Mouse (Mus musculus) myocyte (in vitro differentiated cells): ENCODE data around the gene Ptprd. TPM values are rescaled to one million over a fixed set of nuclear protein-coding genes. Genes with fewer than 3 reads are reported as not detected.

Experiments
- H3K27me3 ChIP-seq: one replicate; pipeline ENCODE4 v1.6.1; 2011; ENCODE audit not compliant: control insufficient read depth, insufficient read depth, insufficient read length
- H3K36me3 ChIP-seq: one replicate; pipeline ENCODE4 v1.6.1; 2011; ENCODE audit not compliant: control insufficient read depth, insufficient read depth
- H3K4me2 ChIP-seq: one replicate; pipeline ENCODE4 v1.6.1; 2011; ENCODE audit warnings: low read depth, control low read depth
- H3K4me3 ChIP-seq: one replicate; pipeline ENCODE4 v1.5.1; 2011; ENCODE audit warnings: mild to moderate bottlenecking, control low read depth, moderate library complexity
- H3K79me2 ChIP-seq: one replicate; pipeline ENCODE4 v1.6.1; 2011; ENCODE audit not compliant: control insufficient read depth, insufficient read depth
- H3ac ChIP-seq: one replicate; pipeline ENCODE4 v1.6.1; 2011; ENCODE audit not compliant: control insufficient read depth, insufficient read length
- CEBPB ChIP-seq: IDR thresholded peaks from 2 replicates; pipeline ENCODE4 v1.6.1; 2011; ENCODE audit warnings: mild to moderate bottlenecking, moderate library complexity; ENCODE audit not compliant: poor library complexity, insufficient read depth, severe bottlenecking
- E2F4 ChIP-seq: IDR thresholded peaks from one replicate; pipeline ENCODE4 v1.6.1; 2011; ENCODE audit warnings: mild to moderate bottlenecking, control low read depth, moderate library complexity; ENCODE audit not compliant: insufficient read depth
- MAX ChIP-seq: IDR thresholded peaks from one replicate; pipeline ENCODE4 v1.6.1; 2011; ENCODE audit warnings: low read depth, mild to moderate bottlenecking, control low read depth
- MYOD1 ChIP-seq, 3 experiments: IDR thresholded peaks; one replicate each; pipeline ENCODE4 v1.6.1; 2011; ENCODE audit warnings: control low read depth in 2 of 3, low read depth in 2 of 3, mild to moderate bottlenecking in 2 of 3, moderate library complexity in 1 of 3; ENCODE audit not compliant: insufficient read length in 2 of 3, control insufficient read depth in 1 of 3
- MYOG ChIP-seq, 3 experiments: IDR thresholded peaks; one replicate each; pipeline ENCODE4 v1.6.1; 2011; ENCODE audit warnings: control low read depth in 2 of 3, low read depth in 2 of 3, mild to moderate bottlenecking in 2 of 3; ENCODE audit not compliant: insufficient read length in 2 of 3, control insufficient read depth in 1 of 3, insufficient read depth in 1 of 3
- POLR2A ChIP-seq: IDR thresholded peaks from one replicate; pipeline ENCODE4 v1.6.1; 2011; ENCODE audit warnings: low read depth, mild to moderate bottlenecking, control low read depth, moderate library complexity; ENCODE audit not compliant: insufficient read length
- POLR2AphosphoS2 ChIP-seq: IDR thresholded peaks from one replicate; pipeline ENCODE4 v1.6.1; 2011; ENCODE audit warnings: low read depth, control low read depth; ENCODE audit not compliant: insufficient read length
- REST ChIP-seq: IDR thresholded peaks from one replicate; pipeline ENCODE4 v1.6.1; 2011; ENCODE audit warnings: mild to moderate bottlenecking, control low read depth, moderate library complexity; ENCODE audit not compliant: insufficient read depth, insufficient read length
- SRF ChIP-seq: IDR thresholded peaks from one replicate; pipeline ENCODE4 v1.6.1; 2011; ENCODE audit warnings: low read depth; ENCODE audit not compliant: control insufficient read depth, insufficient read length
- TCF12 ChIP-seq: IDR thresholded peaks from one replicate; pipeline ENCODE4 v1.6.1; 2011; ENCODE audit warnings: mild to moderate bottlenecking, control low read depth; ENCODE audit not compliant: poor library complexity, insufficient read depth, severe bottlenecking
- TCF3 ChIP-seq: IDR thresholded peaks from one replicate; pipeline ENCODE4 v1.6.1; 2011; ENCODE audit warnings: low read depth, control low read depth; ENCODE audit not compliant: insufficient read length
- USF1 ChIP-seq: IDR thresholded peaks from one replicate; pipeline ENCODE4 v1.6.1; 2011; ENCODE audit warnings: low read depth, mild to moderate bottlenecking, control low read depth, moderate library complexity
- polyA plus RNA-seq: library from polyadenylated mRNA; unstranded; fragments of >200 nt; fragmentation: generic; extraction: Trizol; gene quantifications from one replicate; pipeline ENCODE4 v1.2.1, GENCODE M21; 2012; ENCODE audit warnings: missing spikeins

Gene Ptprd
- polyA plus RNA-seq, 1 experiment = 2.9 TPM

DNA sequence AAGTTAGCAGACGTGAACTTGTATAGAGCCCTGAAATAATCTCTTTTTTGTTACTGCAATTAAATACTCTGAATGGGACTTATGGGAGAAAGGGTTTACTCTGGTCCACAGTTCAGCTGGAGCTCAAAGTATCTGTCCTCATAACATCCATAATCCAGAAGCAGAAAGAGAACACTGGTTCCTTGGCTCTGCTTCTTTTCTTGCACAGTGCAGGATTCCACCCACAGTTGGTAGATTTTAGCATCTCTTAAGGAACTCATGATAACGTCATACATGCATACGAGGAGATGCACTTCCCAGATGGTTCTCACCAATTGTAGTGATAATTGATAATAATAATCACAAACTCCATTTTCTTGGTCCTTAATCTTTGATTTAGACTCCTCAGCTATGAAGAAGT, 1330.2 kb downstream of the Ptprd start:
- Histone ChIP-seq H3K36me3 (no peaks in the 10 kb centered on the region), H3ac (no peak overlapping the region), H3K27me3 (no peaks in the 10 kb centered on the region), H3K79me2 (no peaks in the 10 kb centered on the region), H3K4me3 (no peak overlapping the region), H3K4me2 (no peak overlapping the region)
- no peak for TF ChIP-seq SRF
- no peak for TF ChIP-seq POLR2A
- no peak for TF ChIP-seq TCF3
- TF ChIP-seq MAX = no peak
- no peak for TF ChIP-seq CEBPB
- no peak for TF ChIP-seq MYOG (IDR thresholded peaks at IDR 0.05; ENCODE audit: control insufficient read depth in 1 of 3, insufficient read depth in 1 of 3, insufficient read length in 2 of 3, low read depth in 2 of 3)
- TF ChIP-seq E2F4 = no peak
- no peak for TF ChIP-seq MYOD1 (IDR thresholded peaks at IDR 0.05; ENCODE audit: control insufficient read depth in 1 of 3, insufficient read length in 2 of 3, low read depth in 2 of 3)
- TF ChIP-seq USF1 = no peak
- no peak for TF ChIP-seq TCF12
- no peak for TF ChIP-seq REST
- no peak for TF ChIP-seq POLR2AphosphoS2

- no peaks in the 10 kb centered on the region for H3K27me3 ChIP-seq
- no peak overlapping the region for H3ac ChIP-seq
- H3K79me2 ChIP-seq = no peaks in the 10 kb centered on the region
- H3K4me3 ChIP-seq = no peak overlapping the region
- H3K4me2 ChIP-seq = no peak overlapping the region
- H3K36me3 ChIP-seq = no peaks in the 10 kb centered on the region
- no peak for TF ChIP-seq POLR2A
- no peak for TF ChIP-seq MYOG (IDR thresholded peaks at IDR 0.05; ENCODE audit: control insufficient read depth in 1 of 3, insufficient read depth in 1 of 3, insufficient read length in 2 of 3, low read depth in 2 of 3)
- TF ChIP-seq USF1 = no peak
- no peak for TF ChIP-seq MYOD1 (IDR thresholded peaks at IDR 0.05; ENCODE audit: control insufficient read depth in 1 of 3, insufficient read length in 2 of 3, low read depth in 2 of 3)
- TF ChIP-seq E2F4 = no peak
- no peak for TF ChIP-seq POLR2AphosphoS2
- TF ChIP-seq CEBPB = no peak
- no peak for TF ChIP-seq MAX
- no peak for TF ChIP-seq REST
- no peak for TF ChIP-seq TCF12
- TF ChIP-seq SRF = no peak
- no peak for TF ChIP-seq TCF3
Measured at GRCm38 (mm10) chr4:76870971-76871370, 1340.8 kb downstream of the Ptprd start.

DNA sequence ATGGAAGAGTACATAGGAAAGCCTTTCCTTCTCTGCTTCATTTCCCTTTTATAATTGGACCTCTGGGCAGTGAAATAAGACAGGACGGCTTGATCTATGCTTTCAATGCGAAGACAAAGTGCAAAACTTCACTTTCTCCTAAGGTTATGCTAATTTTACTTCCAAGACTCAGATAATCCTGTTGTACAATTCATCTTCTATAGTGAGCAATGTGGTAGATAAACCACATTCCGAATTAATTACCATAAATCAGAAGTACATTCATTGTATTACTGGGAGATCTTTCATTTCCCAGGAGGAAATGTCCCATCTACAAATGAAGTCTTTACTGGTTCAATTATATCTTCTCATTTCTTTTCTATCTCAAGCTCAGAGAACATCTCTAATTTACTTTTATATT, 1346.2 kb downstream of the Ptprd start:
- no peak for TF ChIP-seq SRF
- Histone ChIP-seq H3K36me3 (no peaks in the 10 kb centered on the region), H3K79me2 (no peaks in the 10 kb centered on the region), H3K27me3 (no peaks in the 10 kb centered on the region), H3K4me3 (no peak overlapping the region), H3ac (no peak overlapping the region), H3K4me2 (no peak overlapping the region)

GRCm38 (mm10) chr4:76846265-76846664, 1365.5 kb downstream of the Ptprd start:
- no peak overlapping the region for H3K4me2 ChIP-seq
- H3ac ChIP-seq = no peak overlapping the region
- no peak for TF ChIP-seq POLR2AphosphoS2
- H3K27me3 ChIP-seq = no peaks in the 10 kb centered on the region
- no peaks in the 10 kb centered on the region for H3K36me3 ChIP-seq
- H3K4me3 ChIP-seq = no peak overlapping the region
- H3K79me2 ChIP-seq = no peaks in the 10 kb centered on the region

GRCm38 (mm10) chr4:76839016-76839415, 1372.7 kb downstream of the Ptprd start:
- Histone ChIP-seq H3K27me3 (no peaks in the 10 kb centered on the region), H3ac (no peak overlapping the region), H3K36me3 (no peaks in the 10 kb centered on the region), H3K4me2 (no peak overlapping the region), H3K79me2 (no peaks in the 10 kb centered on the region), H3K4me3 (no peak overlapping the region)
- TF ChIP-seq SRF (no peak), POLR2AphosphoS2 (no peak), USF1 (no peak), POLR2A (no peak), MYOG (IDR thresholded peaks at IDR 0.05; ENCODE audit: control insufficient read depth in 1 of 3, insufficient read depth in 1 of 3, insufficient read length in 2 of 3, low read depth in 2 of 3) (no peak), MYOD1 (IDR thresholded peaks at IDR 0.05; ENCODE audit: control insufficient read depth in 1 of 3, insufficient read length in 2 of 3, low read depth in 2 of 3) (no peak), REST (no peak), TCF3 (no peak), MAX (no peak), TCF12 (no peak)

- TF ChIP-seq POLR2A (no peak), POLR2AphosphoS2 (no peak), MYOD1 (IDR thresholded peaks at IDR 0.05; ENCODE audit: control insufficient read depth in 1 of 3, insufficient read length in 2 of 3, low read depth in 2 of 3) (no peak), USF1 (no peak), REST (no peak), TCF12 (no peak), TCF3 (no peak), E2F4 (no peak), MAX (no peak), MYOG (IDR thresholded peaks at IDR 0.05; ENCODE audit: control insufficient read depth in 1 of 3, insufficient read depth in 1 of 3, insufficient read length in 2 of 3, low read depth in 2 of 3) (no peak), SRF (no peak), CEBPB (no peak)
- Histone ChIP-seq H3ac (no peak overlapping the region), H3K27me3 (no peaks in the 10 kb centered on the region), H3K4me2 (no peak overlapping the region), H3K79me2 (no peaks in the 10 kb centered on the region), H3K36me3 (no peaks in the 10 kb centered on the region), H3K4me3 (no peak overlapping the region)
Measured at GRCm38 (mm10) chr4:76812138-76812537, 1399.6 kb downstream of the Ptprd start.
